Mouse (Mus musculus) adrenal gland, postnatal 4 days (tissue): ENCODE measurements around the gene Gm26620. TPM values are rescaled to one million over a fixed set of nuclear protein-coding genes. Genes with fewer than 3 reads are reported as not detected.
A peak's percentile ranks its signal among the peaks of the same experiment; 100 is the strongest.

Experiments used
- DNase-seq, 2 experiments: peaks; one replicate each; pipeline ENCODE4 v3.0.0; 2021 to 2022; ENCODE audit warnings: low spot score in 2 of 2, mixed read lengths in 2 of 2
- long read RNA-seq, 2 experiments: library from polyadenylated mRNA; stranded (forward); transcript quantifications; one replicate each; pipeline ENCODE4 v2.0.0; 2021
- total RNA-seq, 2 experiments: library from RNA; stranded (reverse); gene quantifications; 2 replicates each; pipeline ENCODE4 v1.2.3; 2021

The Gm26620 gene
- 1 to 10 TPM; 1.1 to 1.7 TPM for total RNA-seq
- long read RNA-seq, experiment 1 = 0 reads
- long read RNA-seq, experiment 2 = 0 reads

DNA sequence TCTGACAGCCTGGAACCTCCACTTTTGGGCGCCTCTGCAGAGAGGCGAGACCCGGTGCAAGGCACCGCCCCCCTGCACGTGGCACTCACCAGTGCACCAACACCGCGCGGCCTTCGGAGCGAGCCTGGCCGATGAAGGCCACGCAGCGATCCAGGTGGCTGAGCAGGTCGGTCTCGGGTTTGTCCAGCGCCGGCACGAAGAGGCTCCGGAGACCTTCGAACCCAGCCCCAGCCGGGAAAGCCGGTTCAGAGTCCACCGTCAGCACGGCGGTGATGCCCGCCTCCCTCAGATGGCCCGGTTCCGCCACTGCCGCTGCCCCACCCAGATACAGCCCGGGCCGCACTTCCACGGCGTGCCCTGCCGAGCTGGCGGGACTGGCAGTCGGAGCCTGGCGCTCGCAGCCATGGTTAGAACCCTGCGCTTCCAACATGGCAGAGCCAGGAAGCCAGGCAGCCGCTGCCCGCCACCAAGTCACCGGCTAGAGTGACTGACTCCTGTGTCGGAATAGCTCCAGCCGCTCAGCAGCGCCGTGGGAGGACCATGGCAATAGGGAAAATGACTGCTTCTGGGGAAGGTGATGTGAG lies at the start of gene Gm26620, which contains the start of gene Dusp12:
Gm26620 (plus strand) TSS at position 88 of the 584 bp plus-strand sequence.
Dusp12 (minus strand) TSS at position 563 of the 584 bp plus-strand sequence.
- DNase-seq = peak; percentile 44 to 72

DNA sequence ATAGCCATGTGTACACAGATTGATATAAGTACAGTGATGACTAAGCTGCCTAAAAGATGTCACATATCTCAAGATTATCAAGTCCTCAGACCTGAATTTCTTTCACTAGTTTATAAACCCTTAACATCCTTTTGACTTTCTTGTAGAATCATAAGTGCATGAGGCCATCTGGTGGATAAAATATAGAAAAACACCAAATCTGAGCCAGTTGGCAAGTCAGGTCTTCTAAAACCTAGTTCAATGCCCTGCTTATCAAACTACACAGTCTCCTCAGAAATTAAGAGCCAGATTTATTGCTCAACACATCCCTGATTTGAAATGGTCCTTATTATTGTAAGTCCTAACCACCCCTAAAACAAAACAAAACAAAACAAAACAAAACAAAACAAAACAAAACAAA lies 45.2 kb upstream of the Gm26620 start:
- no peak for DNase-seq

- DNase-seq = no peak
These were observed 40.5 kb upstream of the Gm26620 start for GRCm38 (mm10) chr1:170844380-170844779.

- no peak for DNase-seq
These were observed 39.2 kb upstream of the Gm26620 start for GRCm38 (mm10) chr1:170845448-170846307.

GRCm38 (mm10) chr1:170850007-170850406 lies 34.9 kb upstream of the Gm26620 start:
- no peak for DNase-seq

DNA sequence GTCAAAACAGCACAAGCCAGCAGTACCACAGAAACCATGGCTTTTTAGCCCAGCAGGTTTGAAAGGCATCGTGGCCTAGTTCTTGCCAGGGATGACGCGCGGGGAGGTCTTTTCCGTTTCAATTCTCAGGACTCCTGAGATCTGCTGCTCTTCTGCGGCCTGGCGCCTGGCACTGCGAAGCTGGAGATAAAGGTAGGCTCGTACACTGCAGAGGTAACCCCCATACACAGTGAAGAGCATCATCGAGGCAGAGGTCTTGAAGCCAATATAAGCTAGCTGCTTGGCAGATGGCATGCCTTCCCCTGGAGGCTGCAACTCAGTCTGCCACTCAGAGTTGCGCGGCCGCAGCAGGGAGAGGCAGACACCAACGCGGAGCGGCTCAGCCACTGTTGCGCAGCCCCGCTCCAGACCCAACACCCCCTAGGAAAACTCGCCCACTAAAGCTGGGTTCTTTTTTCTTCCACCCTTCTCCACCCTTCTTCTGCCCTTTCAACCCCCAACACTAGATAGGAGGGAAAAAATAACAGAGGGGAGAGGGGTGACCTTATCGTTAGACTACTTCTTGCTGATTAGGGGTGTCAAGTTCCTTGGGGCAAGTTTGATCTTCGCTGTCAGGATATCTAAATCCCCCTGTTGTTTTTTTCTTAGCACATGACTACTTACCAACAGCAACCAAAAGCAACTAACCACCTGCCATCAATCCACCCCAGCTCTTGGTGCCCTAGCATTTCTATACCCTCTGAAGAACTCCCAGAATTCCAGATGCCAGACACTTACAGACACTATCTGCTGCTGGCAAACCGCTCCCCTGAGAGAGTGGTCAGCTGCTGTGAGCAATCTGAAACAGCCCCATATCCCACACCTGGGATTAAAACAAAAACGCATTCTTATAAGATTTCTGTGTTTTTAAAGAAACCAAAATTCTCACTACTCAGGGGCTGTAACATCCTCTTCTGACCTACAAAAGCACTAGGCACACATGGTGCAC lies 33.9 kb upstream of the Gm26620 start:
- no peak for DNase-seq

DNA sequence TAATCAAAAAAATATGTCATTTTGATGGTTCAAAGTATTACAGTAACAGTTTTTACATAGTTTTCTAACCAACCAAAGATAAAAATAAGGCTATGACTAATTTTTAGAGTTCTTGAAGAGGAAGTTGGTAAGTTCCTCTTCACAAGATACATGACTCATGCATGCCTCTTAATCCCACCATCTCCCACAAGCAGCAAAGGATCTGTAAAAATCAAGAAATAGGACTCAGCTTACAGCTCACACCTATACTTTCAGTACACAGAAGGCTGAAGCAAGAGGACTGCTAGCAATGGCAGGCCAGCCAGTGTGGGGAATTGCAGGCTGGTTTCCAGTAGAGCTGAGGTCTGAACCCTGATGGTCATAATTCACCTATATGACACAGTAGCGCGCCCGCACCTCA lies 31.3 kb upstream of the Gm26620 start:
- no peak for DNase-seq

DNA sequence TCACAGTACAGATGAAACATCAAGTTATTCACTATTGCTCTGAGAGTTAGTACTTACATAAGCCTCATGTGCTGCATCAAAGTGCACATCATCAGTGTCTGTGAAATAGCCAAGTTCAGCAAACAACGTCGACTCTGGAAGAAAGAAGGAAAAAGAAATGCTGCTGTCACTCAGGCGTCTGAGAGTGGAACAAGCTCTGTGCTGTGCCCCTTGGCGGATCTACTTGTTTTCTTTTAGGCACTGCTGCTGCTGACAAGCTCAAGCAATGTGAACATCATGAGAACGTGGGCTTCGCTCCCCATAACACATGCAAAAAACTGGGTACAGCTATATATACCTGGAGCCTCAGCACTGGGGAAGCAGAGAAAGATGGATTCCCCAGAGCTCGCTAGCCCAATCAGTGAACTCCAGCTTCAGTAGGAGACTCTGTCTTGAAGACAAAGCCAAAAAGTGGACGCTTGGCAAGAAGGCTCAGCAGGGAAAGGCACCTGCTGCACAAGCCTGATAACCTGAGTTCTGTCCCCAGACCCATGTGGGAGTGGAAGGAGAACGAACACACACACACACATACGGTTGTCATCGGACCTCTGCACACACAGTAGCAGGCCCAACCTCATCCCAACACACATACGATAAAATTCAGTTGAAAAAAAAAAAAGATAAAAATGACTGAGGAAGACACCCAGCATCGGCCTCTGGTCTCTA lies 29.7 kb upstream of the Gm26620 start:
- no peak for DNase-seq

GRCm38 (mm10) chr1:170857369-170857768 lies 27.5 kb upstream of the Gm26620 start:
- DNase-seq = no peak

DNA sequence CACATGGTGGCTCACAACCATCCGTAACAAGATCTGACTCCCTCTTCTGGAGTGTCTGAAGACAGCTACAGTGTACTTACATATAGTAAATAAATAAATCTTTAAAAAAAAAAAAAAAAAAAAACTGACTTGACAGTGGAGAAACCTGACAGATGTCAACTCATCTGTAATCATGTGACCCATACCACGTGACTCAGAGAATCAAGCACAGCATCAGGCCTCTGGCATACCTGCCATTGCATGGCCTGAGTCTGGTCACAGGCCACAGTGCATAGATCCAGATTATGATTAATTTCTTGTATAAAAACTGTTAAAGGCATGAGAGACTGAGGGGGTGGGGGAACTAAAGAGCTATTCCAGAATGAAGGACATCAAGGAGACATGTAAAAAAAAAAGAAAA lies 26.0 kb upstream of the Gm26620 start:
- no peak for DNase-seq

DNA sequence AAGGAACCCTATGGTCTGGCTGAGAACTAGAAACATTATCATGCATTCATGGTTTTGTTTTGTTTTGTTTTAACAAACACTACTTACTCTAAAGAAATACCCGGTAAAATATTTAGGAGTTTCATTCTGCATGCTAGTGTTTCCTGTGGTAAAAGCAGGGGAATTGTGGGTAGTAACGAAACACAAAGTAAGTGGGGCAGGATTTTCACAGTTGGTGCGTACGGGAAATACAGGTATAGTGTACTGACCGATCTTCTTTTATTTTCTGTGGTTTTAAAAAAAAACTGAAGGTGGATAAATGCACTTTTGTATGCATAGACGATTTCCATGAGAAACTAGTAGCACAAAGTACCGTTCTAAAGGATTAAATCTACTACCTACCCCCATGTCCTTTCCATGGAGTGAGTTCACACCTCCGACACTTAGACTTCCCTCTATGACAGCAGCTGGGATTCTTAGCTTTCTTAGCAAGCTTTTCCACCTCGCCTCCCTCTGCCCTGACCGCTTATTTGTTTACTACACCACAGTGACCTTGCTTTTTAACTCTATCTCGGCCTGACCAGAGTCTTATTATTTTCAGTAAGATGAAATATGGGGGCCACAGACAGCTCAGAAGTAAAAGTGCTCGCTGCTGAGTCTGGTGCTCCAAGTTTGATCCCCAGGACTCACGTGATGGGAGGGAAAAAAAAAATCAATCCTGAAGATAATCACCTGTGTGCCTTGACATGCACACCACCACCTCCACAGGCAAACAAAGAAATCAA lies 23.0 kb upstream of the Gm26620 start:
- DNase-seq = no peak

DNA sequence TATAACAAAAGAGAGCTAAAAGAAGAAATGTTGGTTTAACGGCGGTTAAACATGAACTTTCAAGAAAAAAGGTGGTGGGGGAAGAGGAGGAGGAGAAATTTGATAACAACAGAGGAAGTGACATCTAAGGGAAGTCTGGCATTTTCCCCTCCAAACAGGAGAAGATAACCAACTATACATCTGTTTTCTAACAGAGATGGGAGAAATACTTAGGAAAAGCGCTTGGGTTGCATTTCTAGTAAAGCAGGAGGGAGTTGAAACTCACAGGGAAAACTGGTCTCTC lies 22.5 kb upstream of the Gm26620 start:
- no peak for DNase-seq

- DNase-seq = no peak
These were observed 21.8 kb upstream of the Gm26620 start for GRCm38 (mm10) chr1:170863033-170863432.

- no peak for DNase-seq
These were observed 20.6 kb upstream of the Gm26620 start for GRCm38 (mm10) chr1:170864234-170864633.

DNA sequence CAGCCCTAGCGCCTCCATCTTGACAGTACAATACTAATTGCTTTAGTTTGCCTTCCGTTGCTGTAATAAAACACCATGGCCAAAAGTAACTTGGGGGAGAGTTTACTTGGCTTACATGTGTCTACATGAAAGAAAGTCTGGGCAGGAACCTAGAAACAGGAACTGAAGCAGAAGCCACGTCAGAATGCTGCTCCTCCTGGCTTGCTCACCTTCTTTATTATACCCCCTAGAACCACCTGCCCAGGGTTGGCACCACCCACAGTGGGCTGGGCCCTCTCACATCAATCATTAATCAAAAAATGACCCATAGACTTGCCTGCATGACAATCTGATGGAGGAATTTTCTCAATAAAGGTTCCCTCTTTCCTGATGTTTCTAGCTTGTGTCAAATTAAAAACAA lies 20.1 kb upstream of the Gm26620 start:
- DNase-seq = no peak

- no peak for DNase-seq
These were observed 19.5 kb upstream of the Gm26620 start for GRCm38 (mm10) chr1:170865406-170865805.

DNA sequence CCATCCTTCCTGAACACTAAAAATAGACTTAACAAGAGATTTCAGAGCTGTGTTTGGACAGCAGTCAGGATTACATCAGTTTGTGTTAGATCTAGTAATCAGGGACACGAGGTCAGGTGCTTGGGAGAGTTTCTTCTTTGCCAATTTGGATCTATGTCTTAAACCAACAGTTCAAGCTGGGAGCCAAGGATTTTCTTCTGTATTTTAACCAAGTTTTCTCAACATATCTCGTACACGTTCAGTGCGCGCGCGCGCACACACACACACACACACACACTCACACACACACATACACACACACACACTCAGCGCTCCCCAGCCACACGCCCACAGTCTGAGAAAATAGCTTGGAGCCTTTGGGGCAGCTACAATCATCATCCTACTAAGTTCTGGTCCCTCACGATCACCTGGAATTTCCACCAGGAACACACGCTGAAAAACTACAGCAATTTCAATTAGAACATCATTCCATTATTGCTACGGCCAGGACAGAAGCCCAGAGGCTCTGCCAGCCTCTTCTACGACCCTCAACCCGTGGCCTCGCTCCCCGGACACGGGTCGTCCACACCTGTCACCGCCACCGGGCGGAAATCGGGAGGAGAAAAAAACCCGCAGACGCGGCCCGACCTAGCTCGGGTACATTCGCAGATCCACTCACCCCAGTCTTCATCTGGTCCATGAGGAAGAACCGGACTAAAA lies 17.7 kb upstream of the Gm26620 start:
- DNase-seq = no peak

DNA sequence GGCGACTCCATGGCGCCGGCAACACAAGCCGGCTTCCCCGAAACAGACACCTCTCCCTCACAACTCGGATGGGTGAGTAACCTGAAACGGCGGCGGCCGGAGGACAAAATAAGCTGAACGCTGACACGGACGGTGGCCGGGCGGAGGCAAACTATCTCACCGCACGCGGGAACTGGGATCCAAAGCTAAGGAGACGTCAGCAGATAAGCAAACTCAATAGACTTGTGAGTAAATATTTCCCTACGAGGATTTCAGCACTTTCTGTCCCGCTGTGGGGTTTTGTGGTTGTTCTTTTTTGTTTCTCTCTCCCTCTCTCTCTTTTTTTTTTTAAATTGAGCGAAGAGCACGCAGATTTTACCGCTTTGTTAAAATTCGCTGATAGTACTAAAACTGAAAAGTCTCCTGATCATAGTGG lies 17.2 kb upstream of the Gm26620 start, which contains the start of gene Atf6:
Atf6 (minus strand) TSS at position 81 of the 415 bp plus-strand sequence.
- DNase-seq = peak; percentile 96 to 99
